Mouse (Mus musculus): ENCODE measurements around the gene Rpl4.
"Not testable (repeated sequence)": the region's sequence is repeated elsewhere in the genome, so short reads cannot be mapped to it uniquely, and the experiment has no call there.

The Rpl4 gene

GRCm38 (mm10) chr9:64172816-64173665 is at the start of gene Rpl4, which contains the start of gene Zwilch:
Rpl4 (plus strand) TSS chr9:64173375.
Zwilch (minus strand) TSS chr9:64173104.
- peak; percentile 93 for DNase-seq (ENCODE audit: low spot score)

GRCm38 (mm10) chr9:64124846-64125245 is 48.3 kb upstream of the Rpl4 start:
- not testable (repeated sequence) for DNase-seq (ENCODE audit: low spot score)

GRCm38 (mm10) chr9:64125307-64125706 is 47.9 kb upstream of the Rpl4 start:
- no peak for DNase-seq (ENCODE audit: low spot score)

GRCm38 (mm10) chr9:64126121-64126520 is 47.1 kb upstream of the Rpl4 start:
- DNase-seq (ENCODE audit: low spot score): no peak

- DNase-seq (ENCODE audit: low spot score): no peak
Measured at GRCm38 (mm10) chr9:64131623-64132022, 41.6 kb upstream of the Rpl4 start.

- peak; percentile 78 for DNase-seq (ENCODE audit: low spot score)
Measured at GRCm38 (mm10) chr9:64138896-64139295, 34.3 kb upstream of the Rpl4 start.

GRCm38 (mm10) chr9:64139879-64140278 is 33.3 kb upstream of the Rpl4 start:
- DNase-seq (ENCODE audit: low spot score): no peak

- no peak for DNase-seq (ENCODE audit: low spot score)
Measured at GRCm38 (mm10) chr9:64156641-64157040, 16.5 kb upstream of the Rpl4 start.

GRCm38 (mm10) chr9:64160471-64160870 is 12.7 kb upstream of the Rpl4 start:
- DNase-seq (ENCODE audit: low spot score): no peak

GRCm38 (mm10) chr9:64169967-64170366 is 3.2 kb upstream of the Rpl4 start:
- DNase-seq (ENCODE audit: low spot score): not testable (repeated sequence)

- no peak for DNase-seq (ENCODE audit: low spot score)
Measured at GRCm38 (mm10) chr9:64172145-64172815, 895 bp upstream of the Rpl4 start.

- DNase-seq (ENCODE audit: low spot score): no peak
Measured at GRCm38 (mm10) chr9:64173666-64174220, 568 bp downstream of the Rpl4 start.

GRCm38 (mm10) chr9:64174341-64174740 is 1.2 kb downstream of the Rpl4 start:
- DNase-seq (ENCODE audit: low spot score): no peak

GRCm38 (mm10) chr9:64174766-64175165 is 1.6 kb downstream of the Rpl4 start:
- no peak for DNase-seq (ENCODE audit: low spot score)

- no peak for DNase-seq (ENCODE audit: low spot score)
Measured at GRCm38 (mm10) chr9:64175378-64175777, 2.2 kb downstream of the Rpl4 start.

- DNase-seq (ENCODE audit: low spot score): peak; percentile 72
Measured at GRCm38 (mm10) chr9:64178610-64178973, 5.4 kb downstream of the Rpl4 start.

GRCm38 (mm10) chr9:64178974-64179646 is 5.9 kb downstream of the Rpl4 start, which contains the start of gene Snapc5:
Snapc5 (plus strand) TSS chr9:64179274.
- peak; percentile 96 for DNase-seq (ENCODE audit: low spot score)

- not testable (repeated sequence) for DNase-seq (ENCODE audit: low spot score)
Measured at GRCm38 (mm10) chr9:64183295-64183694, 10.1 kb downstream of the Rpl4 start.

GRCm38 (mm10) chr9:64184166-64184840 is 11.1 kb downstream of the Rpl4 start:
- DNase-seq (ENCODE audit: low spot score): no peak

- DNase-seq (ENCODE audit: low spot score): no peak
Measured at GRCm38 (mm10) chr9:64193879-64194278, 20.7 kb downstream of the Rpl4 start.

- no peak for DNase-seq (ENCODE audit: low spot score)
Measured at GRCm38 (mm10) chr9:64195554-64195953, 22.4 kb downstream of the Rpl4 start.

GRCm38 (mm10) chr9:64197524-64197923 is 24.3 kb downstream of the Rpl4 start:
- DNase-seq (ENCODE audit: low spot score): no peak
